Mouse (Mus musculus) liver, postnatal 0 days (tissue): Measurements from ENCODE around the gene Smarca4.

Experiments used
- CTCF ChIP-seq: sonication (generic); IDR thresholded peaks from 2 replicates; pipeline ENCODE4 v1.5.1; 2016; ENCODE audit warnings: antibody characterized with exemption, low read depth
- EP300 ChIP-seq: IDR thresholded peaks from 2 replicates; pipeline ENCODE4 v1.6.1; 2016; ENCODE audit warnings: antibody characterized with exemption, low read depth, mild to moderate bottlenecking

GRCm38 (mm10) chr9:21575253-21575652, 40.7 kb upstream of the Smarca4 start:
- TF ChIP-seq CTCF (no peak), EP300 (no peak)
